Mouse (Mus musculus): ENCODE measurements at regions not wholly inside any gene's neighbourhood (a gene's known extent, or its start where the extent isn't known, plus 50 kb on each side); places are given as distances from the start of the nearest gene placed in this dataset.

- DNase-seq, result peak; percentile 30
Observed at GRCm38 (mm10) chr13:115230494-115230893, 128.7 kb upstream of the Itga1 start.

GRCm38 (mm10) chr13:115226824-115227223 is 125.1 kb upstream of the Itga1 start:
- no peak for DNase-seq

- DNase-seq, result no peak
Observed at GRCm38 (mm10) chr13:115219701-115220100, 117.9 kb upstream of the Itga1 start.

GRCm38 (mm10) chr13:115211285-115211684 is 109.5 kb upstream of the Itga1 start:
- DNase-seq, result no peak

- no peak for DNase-seq
Observed at GRCm38 (mm10) chr13:115210643-115211208, 109.0 kb upstream of the Itga1 start.

- no peak for DNase-seq
Observed at GRCm38 (mm10) chr13:115209402-115210192, 107.8 kb upstream of the Itga1 start.

- DNase-seq, result no peak
Observed at GRCm38 (mm10) chr13:115206723-115207122, 105.0 kb upstream of the Itga1 start.

GRCm38 (mm10) chr13:115199166-115199565 is 97.4 kb upstream of the Itga1 start:
- DNase-seq, result no peak

- DNase-seq, result no peak
Observed at GRCm38 (mm10) chr13:115188066-115188465, 86.3 kb upstream of the Itga1 start.

GRCm38 (mm10) chr13:115187356-115187755 is 85.6 kb upstream of the Itga1 start:
- no peak for DNase-seq

- DNase-seq, result no peak
Observed at GRCm38 (mm10) chr13:115182211-115182870, 80.6 kb upstream of the Itga1 start.

- DNase-seq, result no peak
Observed at GRCm38 (mm10) chr13:115178175-115178917, 76.6 kb upstream of the Itga1 start.

GRCm38 (mm10) chr13:115171347-115172062 is 69.7 kb upstream of the Itga1 start:
- DNase-seq, result no peak

GRCm38 (mm10) chr13:115165981-115166380 is 64.2 kb upstream of the Itga1 start:
- DNase-seq, result no peak

GRCm38 (mm10) chr13:115162689-115163413 is 61.1 kb upstream of the Itga1 start:
- no peak for DNase-seq

GRCm38 (mm10) chr13:115159386-115159785 is 57.6 kb upstream of the Itga1 start:
- no peak for DNase-seq

Data from right cerebral cortex, postnatal 14 days (tissue).